Mouse (Mus musculus) macrophage (primary cell): Measurements from ENCODE around the gene Gm29609. TPM values are rescaled to one million over a fixed set of nuclear protein-coding genes. Genes with fewer than 3 reads are reported as not detected.

ENCODE experiments used
- H3K27ac ChIP-seq: fragments of 350-480 bp; formaldehyde crosslinking; 2 replicates; pipeline ENCODE4 v1.9.0; 2021
- H3K36me3 ChIP-seq: fragments of 350-480 bp; formaldehyde crosslinking; 2 replicates; pipeline ENCODE4 v1.9.0; 2021; ENCODE audit errors: inconsistent target
- H3K4me3 ChIP-seq: fragments of 350-480 bp; formaldehyde crosslinking; 2 replicates; pipeline ENCODE4 v1.9.0; 2021; ENCODE audit errors: inconsistent target
- H3K79me2 ChIP-seq: fragments of 350-480 bp; formaldehyde crosslinking; 2 replicates; pipeline ENCODE4 v1.9.0; 2021; ENCODE audit errors: inconsistent target
- WGBS: methylation state at CpG from one replicate; pipeline ENCODE4 v1.1.7; 2026; ENCODE audit warnings: inconsistent platforms; ENCODE audit not compliant: missing documents; 5-methylcytosine and 5-hydroxymethylcytosine counted together
- polyA plus RNA-seq: library from polyadenylated mRNA; stranded (reverse); fragments of 250-400 nt; gene quantifications from 3 replicates; pipeline ENCODE4 v1.2.4, GENCODE M21; 2018; ENCODE audit warnings: inconsistent platforms

The Gm29609 gene
- polyA plus RNA-seq, 1 experiment from 2014 or later = not detected

DNA sequence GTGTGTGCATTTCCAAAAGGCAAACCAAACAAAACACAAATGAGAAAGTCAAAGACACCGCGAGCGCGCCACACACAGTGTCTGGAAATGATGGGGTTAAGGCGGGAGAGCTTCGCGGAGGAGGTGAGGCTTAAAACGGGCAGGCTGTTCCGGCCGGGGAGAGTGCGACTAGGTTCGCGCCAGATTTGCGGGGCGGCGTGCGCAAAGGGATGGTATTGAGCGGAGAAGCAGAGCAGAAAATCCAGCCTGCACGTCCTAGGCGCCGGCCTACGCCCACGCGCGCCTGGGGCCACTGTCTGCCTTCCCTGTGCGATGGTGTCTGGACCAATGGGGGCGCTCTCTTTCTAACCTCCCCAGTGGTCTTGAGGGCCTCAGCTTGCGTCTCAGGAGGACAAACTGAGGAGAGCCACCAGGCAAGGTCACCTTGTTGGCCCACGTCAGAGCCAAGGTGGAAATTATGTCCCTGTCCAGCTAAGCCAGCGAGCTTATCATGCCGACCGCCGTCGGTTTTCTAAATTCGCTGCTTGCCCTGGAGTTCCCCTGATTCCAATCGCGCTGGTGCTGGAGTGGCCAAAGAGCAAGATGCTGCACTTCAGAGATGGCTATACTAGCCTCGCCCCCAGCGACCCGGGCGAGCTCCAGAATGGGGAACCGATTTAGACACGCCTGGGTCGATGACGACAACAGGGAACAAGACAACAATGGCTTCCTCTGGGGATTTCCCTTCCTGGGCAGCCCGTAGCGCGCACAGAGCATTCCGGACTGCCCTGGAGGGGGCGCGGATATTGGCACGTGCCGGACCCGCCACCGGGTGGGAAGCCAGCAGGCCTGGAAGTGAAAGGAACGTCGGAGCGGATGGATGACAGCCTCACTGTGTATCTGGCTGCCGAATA lies 84.7 kb downstream of the Gm29609 start:
- Histone ChIP-seq H3K79me2 (no peaks in the 10 kb centered on the region), H3K27ac (no peak overlapping the region), H3K36me3 (no peaks in the 10 kb centered on the region), H3K4me3 (peak overlapping the region; percentile 10; the same call in 1 of the 2 replicates)
- WGBS = 1% methylated on average over 59 of the region's 59 CpGs

Other genes with a start within 250 kb of the Gm29609 start
- gene Cgref1, start 234.3 kb downstream of the Gm29609 start, polyA plus RNA-seq = 0.17 TPM in 1 of 3 replicates, not detected in the others
- 68.1 to 87.2 TPM (median 71.0 TPM) in 3 replicates for gene Preb, start 219.6 kb downstream of the Gm29609 start, polyA plus RNA-seq
- not detected in 3 replicates for gene Tcf23, start 211.2 kb downstream of the Gm29609 start, polyA plus RNA-seq
- 73.4 to 150 TPM (median 103 TPM) in 3 replicates for gene Atraid, start 131.6 kb downstream of the Gm29609 start, polyA plus RNA-seq
- 3.3 to 6.2 TPM (median 5.1 TPM) in 3 replicates for gene Slc5a6, start 131.0 kb downstream of the Gm29609 start, polyA plus RNA-seq
- 5.8 to 16.7 TPM (median 7.3 TPM) in 3 replicates for gene Cad, start 125.1 kb downstream of the Gm29609 start, polyA plus RNA-seq
- not detected in 3 replicates for gene Dnajc5g, start 73.6 kb downstream of the Gm29609 start, polyA plus RNA-seq
- not detected in 3 replicates for gene Slc30a3, start 71.7 kb downstream of the Gm29609 start, polyA plus RNA-seq
- not detected in 3 replicates for gene Trim54, start 63.2 kb downstream of the Gm29609 start, polyA plus RNA-seq
- not detected in 3 replicates for gene Ucn, start 41.1 kb downstream of the Gm29609 start, polyA plus RNA-seq
- gene Mpv17, start 25.7 kb downstream of the Gm29609 start, polyA plus RNA-seq = 35.2 to 59.9 TPM (median 52.3 TPM) in 3 replicates
- 25.3 to 29.9 TPM (median 29.5 TPM) in 3 replicates for gene Gtf3c2, start 233 bp upstream of the Gm29609 start, polyA plus RNA-seq
- gene Snx17, start 13.3 kb upstream of the Gm29609 start, polyA plus RNA-seq = 30.9 to 73.2 TPM (median 66.8 TPM) in 3 replicates
- 15.7 to 26.2 TPM (median 16.2 TPM) in 3 replicates for gene Eif2b4, start 13.5 kb upstream of the Gm29609 start, polyA plus RNA-seq
- gene Zfp513, start 22.4 kb upstream of the Gm29609 start, polyA plus RNA-seq = 20.3 to 33.4 TPM (median 25.0 TPM) in 3 replicates
- 49.8 to 88.3 TPM (median 76.6 TPM) in 3 replicates for gene Ppm1g, start 40.8 kb upstream of the Gm29609 start, polyA plus RNA-seq
- 68.4 to 96.8 TPM (median 84.5 TPM) in 3 replicates for gene Nrbp1, start 61.0 kb upstream of the Gm29609 start, polyA plus RNA-seq
- gene Gm9970, start 61.3 kb upstream of the Gm29609 start, polyA plus RNA-seq = not detected in 3 replicates
- 0.37 to 2.5 TPM (median 0.63 TPM) in 3 replicates for gene Krtcap3, start 71.8 kb upstream of the Gm29609 start, polyA plus RNA-seq
- gene Ift172, start 111.2 kb upstream of the Gm29609 start, polyA plus RNA-seq = 11.8 to 19.6 TPM (median 13.6 TPM) in 3 replicates
- gene Fndc4, start 116.2 kb upstream of the Gm29609 start, polyA plus RNA-seq = not detected in 3 replicates
- gene Gckr, start 117.5 kb upstream of the Gm29609 start, polyA plus RNA-seq = not detected in 3 replicates